Mouse (Mus musculus) stomach, embryonic 14.5 days (tissue): ENCODE results near the gene Tcf7l2. TPM values are rescaled to one million over a fixed set of nuclear protein-coding genes. Genes with fewer than 3 reads are reported as not detected.
A peak's percentile ranks its signal among the peaks of the same experiment; 100 is the strongest.

ENCODE experiments used
- ATAC-seq: fragments of 200-750 bp; cut with Nextera tagmentation; 2 replicates; pipeline ENCODE4 v1.8.0; 2017; ENCODE audit warnings: low read depth, moderate TSS enrichment; ENCODE audit not compliant: insufficient number of reproducible peaks, insufficient read depth, low FRiP score
- H3K27ac ChIP-seq: fragments of 300-500 bp; sonication (generic); 2 replicates; pipeline ENCODE4 v1.5.1; 2014; ENCODE audit warnings: mild to moderate bottlenecking, low read length, moderate library complexity, mixed read lengths
- H3K27me3 ChIP-seq: fragments of 300-500 bp; sonication (generic); 2 replicates; pipeline ENCODE4 v1.6.1; 2014; ENCODE audit warnings: low read length, control low read depth, mixed read lengths; ENCODE audit not compliant: control insufficient read depth, insufficient read depth
- H3K36me3 ChIP-seq: fragments of 300-500 bp; sonication (generic); 2 replicates; pipeline ENCODE4 v1.6.1; 2014; ENCODE audit warnings: mild to moderate bottlenecking, control low read depth, low read length, moderate library complexity, mixed read lengths; ENCODE audit not compliant: control insufficient read depth, insufficient read depth
- H3K4me1 ChIP-seq: fragments of 300-500 bp; sonication (generic); 2 replicates; pipeline ENCODE4 v1.6.1; 2014; ENCODE audit warnings: low read length, control low read depth, mixed read lengths; ENCODE audit not compliant: control insufficient read depth, insufficient read depth
- H3K4me2 ChIP-seq: fragments of 300-500 bp; sonication (generic); replicated peaks from 2 replicates; pipeline ENCODE4 v1.6.1; 2014; ENCODE audit warnings: low read depth, low read length, control low read depth
- H3K4me3 ChIP-seq: fragments of 300-500 bp; sonication (generic); 2 replicates; pipeline ENCODE4 v1.5.1; 2014; ENCODE audit warnings: low read depth, low read length, control low read depth
- H3K9ac ChIP-seq: fragments of 300-500 bp; sonication (generic); replicated peaks from 2 replicates; pipeline ENCODE4 v1.6.1; 2014; ENCODE audit warnings: low read depth, mild to moderate bottlenecking, control low read depth, low read length, moderate library complexity, mixed read lengths
- H3K9me3 ChIP-seq: fragments of 300-500 bp; sonication (generic); 2 replicates; pipeline ENCODE4 v1.6.1; 2016; ENCODE audit warnings: low read depth, low read length, control low read depth; ENCODE audit not compliant: control insufficient read depth
- WGBS: fragments of 180-500 bp; shearing (Covaris S2); extraction: QIAGEN DNeasy Blood & Tissue Kit; methylation state at CpG from one replicate; pipeline ENCODE4 v1.1.7; 2014; 5-methylcytosine and 5-hydroxymethylcytosine counted together
- polyA plus RNA-seq: library from polyadenylated mRNA; unstranded; fragments of >200 nt; fragmentation: Nextera tagmentation; extraction: Ambion mirVana; gene quantifications from 2 replicates; pipeline ENCODE4 v1.2.1, GENCODE M21; 2014

Tcf7l2 gene
- polyA plus RNA-seq, 1 experiment from 2014 or later, result 151 TPM

GRCm38 (mm10) chr19:55765814-55766213 is 24.2 kb downstream of the Tcf7l2 start:
- H3K27ac ChIP-seq, result no peak overlapping the region
- H3K9ac ChIP-seq, result no peak overlapping the region
- H3K4me2 ChIP-seq, result no peak overlapping the region
- peaks cover 7% of the 10 kb centered on the region; the same call in 1 of the 2 replicates for H3K36me3 ChIP-seq
- no peaks in the 10 kb centered on the region for H3K9me3 ChIP-seq
- peaks cover 34% of the 10 kb centered on the region; the same call in 1 of the 2 replicates for H3K4me1 ChIP-seq
- WGBS, result 48% methylated on average over 11 of the region's 11 CpGs
- H3K4me3 ChIP-seq, result no peak overlapping the region
- ATAC-seq, result no peak
- H3K27me3 ChIP-seq, result no peaks in the 10 kb centered on the region

GRCm38 (mm10) chr19:55767104-55767503 is 25.5 kb downstream of the Tcf7l2 start:
- Histone ChIP-seq H3K9me3 (no peaks in the 10 kb centered on the region), H3K27me3 (no peaks in the 10 kb centered on the region), H3K27ac (no peak overlapping the region), H3K4me1 (peaks cover 36% of the 10 kb centered on the region; the same call in 1 of the 2 replicates), H3K4me3 (no peak overlapping the region), H3K4me2 (no peak overlapping the region), H3K36me3 (peaks cover 7% of the 10 kb centered on the region; the same call in 1 of the 2 replicates), H3K9ac (no peak overlapping the region)
- ATAC-seq, result no peak
- 68% methylated on average over 6 of the region's 6 CpGs for WGBS

GRCm38 (mm10) chr19:55767579-55767978 is 26.0 kb downstream of the Tcf7l2 start:
- Histone ChIP-seq H3K27ac (no peak overlapping the region), H3K4me1 (peaks cover 37% of the 10 kb centered on the region; the same call in 1 of the 2 replicates)
- ATAC-seq, result no peak

GRCm38 (mm10) chr19:55768246-55768645 is 26.6 kb downstream of the Tcf7l2 start:
- Histone ChIP-seq H3K9me3 (no peaks in the 10 kb centered on the region), H3K27me3 (no peaks in the 10 kb centered on the region), H3K4me1 (peaks cover 39% of the 10 kb centered on the region; the same call in 1 of the 2 replicates), H3K27ac (peak overlapping the region; percentile 39; the same call in 1 of the 2 replicates), H3K4me2 (no peak overlapping the region), H3K9ac (no peak overlapping the region), H3K4me3 (no peak overlapping the region), H3K36me3 (peaks cover 7% of the 10 kb centered on the region; the same call in 1 of the 2 replicates)
- no peak for ATAC-seq
- WGBS, result 60% methylated on average over 10 of the region's 11 CpGs

More at GRCm38 (mm10) chr19:55767579-55767978, 26.0 kb downstream of the Tcf7l2 start:
- H3K27me3 ChIP-seq, result no peaks in the 10 kb centered on the region
- 14% methylated on average over 2 of the region's 2 CpGs for WGBS
- H3K4me2 ChIP-seq, result no peak overlapping the region
- no peak overlapping the region for H3K9ac ChIP-seq
- H3K36me3 ChIP-seq, result peaks cover 7% of the 10 kb centered on the region; the same call in 1 of the 2 replicates
- no peak overlapping the region for H3K4me3 ChIP-seq
- H3K9me3 ChIP-seq, result no peaks in the 10 kb centered on the region

GRCm38 (mm10) chr19:55768889-55769288 is 27.3 kb downstream of the Tcf7l2 start:
- 69% methylated on average over 11 of the region's 11 CpGs for WGBS
- no peak overlapping the region for H3K9ac ChIP-seq
- no peak for ATAC-seq
- no peaks in the 10 kb centered on the region for H3K9me3 ChIP-seq
- H3K4me1 ChIP-seq, result peaks cover 39% of the 10 kb centered on the region
- H3K36me3 ChIP-seq, result peaks cover 7% of the 10 kb centered on the region; the same call in 1 of the 2 replicates
- no peak overlapping the region for H3K4me3 ChIP-seq
- no peaks in the 10 kb centered on the region for H3K27me3 ChIP-seq
- no peak overlapping the region for H3K27ac ChIP-seq
- no peak overlapping the region for H3K4me2 ChIP-seq

GRCm38 (mm10) chr19:55774334-55774733 is 32.7 kb downstream of the Tcf7l2 start:
- no peak overlapping the region for H3K4me2 ChIP-seq
- H3K9ac ChIP-seq, result no peak overlapping the region
- H3K27me3 ChIP-seq, result no peaks in the 10 kb centered on the region
- H3K4me3 ChIP-seq, result no peak overlapping the region
- H3K36me3 ChIP-seq, result no peaks in the 10 kb centered on the region
- no peaks in the 10 kb centered on the region for H3K9me3 ChIP-seq
- H3K4me1 ChIP-seq, result peaks cover 25% of the 10 kb centered on the region
- ATAC-seq, result no peak
- H3K27ac ChIP-seq, result peak overlapping the region; percentile 45; the same call in 1 of the 2 replicates
- WGBS, result 48% methylated on average over 4 of the region's 4 CpGs

- H3K4me2 ChIP-seq, result no peak overlapping the region
- no peak overlapping the region for H3K27ac ChIP-seq
- ATAC-seq, result no peak
- no peaks in the 10 kb centered on the region for H3K27me3 ChIP-seq
- H3K4me3 ChIP-seq, result no peak overlapping the region
- H3K9me3 ChIP-seq, result no peaks in the 10 kb centered on the region
- WGBS, result 52% methylated on average over 7 of the region's 7 CpGs
- no peak overlapping the region for H3K9ac ChIP-seq
- H3K36me3 ChIP-seq, result no peaks in the 10 kb centered on the region
- peaks cover 25% of the 10 kb centered on the region for H3K4me1 ChIP-seq
Measured at GRCm38 (mm10) chr19:55774824-55775223, 33.2 kb downstream of the Tcf7l2 start.

- Histone ChIP-seq H3K36me3 (no peaks in the 10 kb centered on the region; the same call in 1 of the 2 replicates), H3K4me2 (no peak overlapping the region), H3K9me3 (no peaks in the 10 kb centered on the region), H3K4me1 (peaks cover 7% of the 10 kb centered on the region; the same call in 1 of the 2 replicates), H3K27me3 (no peaks in the 10 kb centered on the region), H3K27ac (no peak overlapping the region), H3K9ac (no peak overlapping the region), H3K4me3 (no peak overlapping the region)
- no peak for ATAC-seq
- WGBS, result 75% methylated on average over 10 of the region's 10 CpGs
Measured at GRCm38 (mm10) chr19:55779871-55780270, 38.3 kb downstream of the Tcf7l2 start.

GRCm38 (mm10) chr19:55781087-55781486 is 39.5 kb downstream of the Tcf7l2 start:
- 74% methylated on average over 10 of the region's 10 CpGs for WGBS
- Histone ChIP-seq H3K27me3 (no peaks in the 10 kb centered on the region), H3K36me3 (no peaks in the 10 kb centered on the region; the same call in 1 of the 2 replicates), H3K27ac (no peak overlapping the region), H3K9me3 (no peaks in the 10 kb centered on the region), H3K4me1 (peaks cover 7% of the 10 kb centered on the region; the same call in 1 of the 2 replicates), H3K4me2 (no peak overlapping the region), H3K4me3 (no peak overlapping the region), H3K9ac (no peak overlapping the region)
- no peak for ATAC-seq
